Mouse (Mus musculus) hindbrain, postnatal 0 days (tissue): ENCODE results near the gene Epha3. TPM values are rescaled to one million over a fixed set of nuclear protein-coding genes. Genes with fewer than 3 reads are reported as not detected.

Experiments
- ATAC-seq: fragments of 200-750 bp; cut with Nextera tagmentation; 2 replicates; pipeline ENCODE4 v1.8.0; 2017; ENCODE audit warnings: mild to moderate bottlenecking, moderate TSS enrichment, moderate library complexity
- DNase-seq: peaks from one replicate; pipeline ENCODE4 v3.0.0-alpha.2; 2015; ENCODE audit warnings: low spot score
- H3K27ac ChIP-seq: fragments of 300-500 bp; sonication (generic); 2 replicates; pipeline ENCODE4 v1.5.1; 2014; ENCODE audit warnings: mild to moderate bottlenecking
- H3K27me3 ChIP-seq: fragments of 300-500 bp; sonication (generic); 2 replicates; pipeline ENCODE4 v1.6.1; 2014; ENCODE audit warnings: low read length, mixed read lengths; ENCODE audit not compliant: insufficient read depth
- H3K36me3 ChIP-seq: fragments of 300-500 bp; sonication (generic); 2 replicates; pipeline ENCODE4 v1.6.1; 2014; ENCODE audit warnings: low read length, mixed read lengths; ENCODE audit not compliant: insufficient read depth
- H3K4me1 ChIP-seq: fragments of 300-500 bp; sonication (generic); 2 replicates; pipeline ENCODE4 v1.6.1; 2014; ENCODE audit warnings: antibody characterized with exemption, low read length, mixed read lengths; ENCODE audit not compliant: insufficient read depth
- H3K4me2 ChIP-seq: fragments of 300-500 bp; sonication (generic); 2 replicates; pipeline ENCODE4 v1.6.1; 2014; ENCODE audit warnings: low read depth, mild to moderate bottlenecking, low read length, moderate library complexity, mixed read lengths
- H3K4me3 ChIP-seq: fragments of 300-500 bp; sonication (generic); 2 replicates; pipeline ENCODE4 v1.5.1; 2014; ENCODE audit warnings: low read length
- H3K9ac ChIP-seq: fragments of 300-500 bp; sonication (generic); replicated peaks from 2 replicates; pipeline ENCODE4 v1.6.1; 2014; ENCODE audit warnings: mild to moderate bottlenecking, low read length, moderate library complexity, mixed read lengths
- H3K9me3 ChIP-seq: fragments of 300-500 bp; sonication (generic); 2 replicates; pipeline ENCODE4 v1.6.1; 2016; ENCODE audit warnings: low read length, mixed read lengths
- CTCF ChIP-seq: IDR thresholded peaks from 2 replicates; pipeline ENCODE4 v1.5.1; 2016; ENCODE audit warnings: antibody characterized with exemption, control low read depth, low read depth
- WGBS: fragments of 180-500 bp; shearing (Covaris S2); extraction: QIAGEN DNeasy Blood & Tissue Kit; methylation state at CpG from one replicate; pipeline ENCODE4 v1.1.7; 2014; 5-methylcytosine and 5-hydroxymethylcytosine counted together
- polyA plus RNA-seq: library from polyadenylated mRNA; unstranded; fragments of >200 nt; fragmentation: Nextera tagmentation; extraction: Ambion mirVana; gene quantifications from 2 replicates; pipeline ENCODE4 v1.2.1, GENCODE M21; 2015
- total RNA-seq: library from RNA; depleted of rRNA; stranded (reverse); fragments of >200 nt; gene quantifications from 2 replicates; pipeline ENCODE4 v1.2.3, GENCODE M21; 2014

Epha3 gene
- total and polyA plus RNA-seq, 2 experiments from 2014 or later, result 11.3 to 23.3 TPM

DNA sequence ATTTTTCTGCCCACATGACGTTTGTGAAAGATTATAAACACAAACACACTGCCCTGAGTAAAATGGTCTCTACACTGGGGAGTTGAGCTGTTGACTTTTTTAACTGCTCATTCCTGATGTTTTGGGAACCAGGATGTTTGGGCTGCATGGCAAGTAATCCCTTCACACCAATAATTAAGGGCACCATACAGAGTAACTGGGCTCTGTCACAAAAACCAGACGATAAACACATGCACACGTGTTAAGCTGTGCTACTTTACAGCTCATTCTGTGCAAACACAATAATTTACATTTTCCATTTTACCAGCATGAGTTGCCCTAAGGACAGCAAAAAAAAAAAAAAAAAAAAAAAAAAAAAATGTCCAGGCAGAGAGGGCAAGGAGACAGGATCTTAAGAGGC is 263.7 kb downstream of the Epha3 start:
- H3K9me3 ChIP-seq, result no peaks in the 10 kb centered on the region
- no peak for TF ChIP-seq CTCF
- ATAC-seq, result no peak
- DNase-seq, result no peak
- H3K4me1 ChIP-seq, result no peaks in the 10 kb centered on the region
- no peak overlapping the region for H3K4me2 ChIP-seq
- H3K36me3 ChIP-seq, result no peaks in the 10 kb centered on the region
- no peak overlapping the region for H3K27ac ChIP-seq
- no peak overlapping the region for H3K9ac ChIP-seq
- no peaks in the 10 kb centered on the region for H3K27me3 ChIP-seq
- 35% methylated on average over 3 of the region's 3 CpGs for WGBS
- no peak overlapping the region for H3K4me3 ChIP-seq

DNA sequence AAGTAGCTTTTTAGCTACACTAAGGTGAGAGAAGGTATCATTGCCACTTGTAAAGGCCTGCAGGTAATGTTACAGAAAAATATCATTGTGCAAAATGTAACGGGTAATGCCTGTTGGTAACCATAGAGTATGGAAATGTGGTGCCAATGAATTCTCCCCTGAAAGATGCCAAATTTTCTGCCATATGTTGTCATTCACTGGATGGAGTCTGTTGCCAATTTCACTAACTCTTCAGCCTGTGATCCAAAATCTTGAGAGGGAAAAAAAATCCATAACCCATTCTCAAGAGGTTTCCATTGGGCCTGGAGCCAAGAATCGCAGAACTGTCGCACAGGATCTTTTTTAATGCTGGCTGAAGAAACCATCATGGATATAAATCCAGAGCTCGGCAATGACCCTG is 269.3 kb downstream of the Epha3 start:
- Histone ChIP-seq H3K36me3 (no peaks in the 10 kb centered on the region), H3K27me3 (no peaks in the 10 kb centered on the region), H3K4me1 (no peaks in the 10 kb centered on the region), H3K4me2 (no peak overlapping the region), H3K4me3 (no peak overlapping the region), H3K9ac (no peak overlapping the region), H3K9me3 (no peaks in the 10 kb centered on the region), H3K27ac (no peak overlapping the region)
- no peak for TF ChIP-seq CTCF
- DNase-seq (peak; percentile 56), ATAC-seq (no peak)
- WGBS, result 46% methylated on average over 4 of the region's 4 CpGs

DNA sequence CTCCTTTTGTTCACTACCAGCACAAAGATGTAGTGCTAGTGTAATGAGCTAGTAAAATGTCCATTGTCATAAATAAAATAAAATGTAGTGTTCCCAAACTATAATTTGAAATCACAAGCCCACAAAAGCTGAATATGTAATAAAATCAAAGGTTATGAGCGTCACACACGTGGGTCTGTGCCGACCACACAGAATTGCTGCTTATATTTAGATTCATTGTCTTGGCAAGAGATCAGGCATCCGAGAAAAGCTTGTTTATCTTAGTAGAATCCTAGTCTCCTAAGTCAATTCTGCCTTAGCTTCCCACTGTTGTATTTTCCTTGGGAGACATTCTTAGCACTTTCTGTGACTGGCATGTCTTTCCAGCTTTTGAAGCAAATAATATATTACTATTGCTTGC is 294.2 kb downstream of the Epha3 start:
- WGBS, result 75% methylated on average over 4 of the region's 4 CpGs
- no peak for ATAC-seq

DNA sequence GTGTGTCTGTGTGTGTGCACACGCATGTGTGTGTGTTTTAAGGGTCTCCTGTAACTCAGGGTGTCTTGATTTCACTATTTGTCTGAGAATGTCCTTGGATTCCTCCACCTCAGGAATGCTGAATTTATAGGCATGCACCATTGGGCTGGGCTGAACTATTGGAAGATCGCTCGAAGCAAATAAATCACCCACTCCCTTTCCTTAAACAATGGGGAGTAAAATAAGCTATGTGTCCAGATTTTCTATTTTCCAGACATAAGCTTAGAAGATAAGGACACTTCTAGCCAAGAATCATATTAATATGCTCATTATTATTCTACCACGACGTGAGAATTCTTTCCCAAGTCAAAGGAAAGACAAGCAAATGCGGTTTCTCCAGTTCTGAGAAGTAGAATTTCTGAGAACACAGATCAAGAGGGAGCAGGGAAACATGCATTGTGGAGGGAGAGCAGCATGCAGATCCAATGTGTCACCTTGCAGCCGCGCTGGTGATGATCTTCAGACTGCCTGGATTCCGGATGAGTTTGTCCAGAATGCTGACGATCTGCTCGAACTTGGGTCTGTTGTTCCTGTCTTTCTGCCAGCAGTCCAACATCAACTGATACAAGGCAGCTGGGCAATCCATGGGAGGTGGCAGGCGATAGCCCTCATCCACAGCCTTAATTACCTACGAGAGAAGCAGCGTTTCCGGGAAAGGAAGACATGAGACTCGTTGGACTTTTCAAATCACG is 297.7 kb downstream of the Epha3 start:
- H3K4me2 ChIP-seq, result no peak overlapping the region
- 74% methylated on average over 17 of the region's 17 CpGs for WGBS
- H3K27me3 ChIP-seq, result no peaks in the 10 kb centered on the region
- H3K4me1 ChIP-seq, result no peaks in the 10 kb centered on the region
- peak overlapping the region; percentile 32; the same call in 1 of the 2 replicates for H3K27ac ChIP-seq
- DNase-seq, result peak; percentile 54
- H3K4me3 ChIP-seq, result no peak overlapping the region
- no peak for TF ChIP-seq CTCF
- no peak overlapping the region for H3K9ac ChIP-seq
- H3K36me3 ChIP-seq, result no peaks in the 10 kb centered on the region
- no peaks in the 10 kb centered on the region for H3K9me3 ChIP-seq
- no peak for ATAC-seq

More for the DNA sequence above, 294.2 kb downstream of the Epha3 start:
- no peaks in the 10 kb centered on the region for H3K36me3 ChIP-seq
- H3K4me3 ChIP-seq, result no peak overlapping the region
- DNase-seq, result no peak
- no peaks in the 10 kb centered on the region for H3K27me3 ChIP-seq
- H3K9me3 ChIP-seq, result no peaks in the 10 kb centered on the region
- H3K4me1 ChIP-seq, result no peaks in the 10 kb centered on the region
- H3K27ac ChIP-seq, result no peak overlapping the region
- H3K4me2 ChIP-seq, result no peak overlapping the region
- H3K9ac ChIP-seq, result no peak overlapping the region
- no peak for TF ChIP-seq CTCF

DNA sequence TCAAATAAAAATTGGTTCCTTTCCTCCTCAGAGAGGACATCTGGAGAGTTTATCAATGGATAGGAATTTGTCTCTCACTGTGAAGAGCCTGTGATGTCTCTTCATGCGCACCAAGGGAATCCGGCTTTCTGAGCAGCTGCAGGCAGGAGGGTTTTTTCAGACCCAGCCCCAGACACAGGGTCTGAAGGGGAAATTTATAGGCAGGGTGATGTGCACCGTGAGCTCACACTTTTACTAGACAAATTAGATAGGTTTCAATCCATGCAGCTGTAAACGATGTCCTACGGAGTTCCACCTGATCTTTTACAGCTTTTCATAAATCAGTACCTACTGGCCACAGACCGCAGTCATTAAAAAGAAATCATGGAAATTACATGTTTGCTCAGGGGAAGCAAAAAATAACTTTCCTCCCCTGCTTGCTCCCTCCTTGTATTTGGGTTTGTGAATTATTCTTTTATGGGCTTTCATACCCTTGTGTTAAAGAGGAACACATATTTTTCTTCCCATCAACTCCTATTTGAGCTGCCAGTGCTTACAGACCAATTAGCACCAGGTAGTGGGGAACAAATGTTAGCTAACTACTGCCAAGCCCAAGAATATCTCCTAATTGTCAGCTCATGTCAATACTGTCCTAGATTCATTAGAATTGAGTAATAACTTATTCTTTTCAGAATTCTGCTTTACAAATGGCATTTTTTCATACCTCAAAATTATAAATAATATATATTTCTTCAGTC is 307.4 kb downstream of the Epha3 start:
- 51% methylated on average over 6 of the region's 6 CpGs for WGBS
- no peak for ATAC-seq

DNA sequence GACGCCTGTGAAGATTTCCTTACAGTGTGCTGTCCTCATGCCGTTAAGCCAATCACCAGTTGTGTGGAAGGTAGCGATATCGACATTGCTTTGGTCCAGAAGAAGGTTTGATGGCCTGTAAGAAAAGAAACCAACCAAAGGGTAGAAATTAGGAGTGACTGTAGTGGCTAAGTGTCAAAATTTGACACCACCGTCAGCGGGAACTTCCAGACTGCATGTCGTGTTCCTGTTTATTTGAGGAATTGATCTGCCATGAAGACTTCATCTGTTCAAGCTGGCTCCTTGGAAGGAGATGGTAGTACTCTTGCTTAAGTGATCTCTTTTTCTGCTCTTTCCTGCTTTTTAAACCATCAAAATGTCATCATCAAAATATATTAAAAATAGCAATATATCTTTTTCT is 311.4 kb downstream of the Epha3 start:
- 80% methylated on average over 7 of the region's 7 CpGs for WGBS
- ATAC-seq (peak; percentile 49; the same call in 1 of the 2 replicates), DNase-seq (peak; percentile 40)
- Histone ChIP-seq H3K9ac (no peak overlapping the region), H3K27me3 (no peaks in the 10 kb centered on the region), H3K4me2 (no peak overlapping the region), H3K9me3 (no peaks in the 10 kb centered on the region), H3K4me3 (no peak overlapping the region), H3K27ac (no peak overlapping the region), H3K36me3 (no peaks in the 10 kb centered on the region), H3K4me1 (no peaks in the 10 kb centered on the region)
- no peak for TF ChIP-seq CTCF

More for the DNA sequence above, 307.4 kb downstream of the Epha3 start:
- Histone ChIP-seq H3K9ac (no peak overlapping the region), H3K4me3 (no peak overlapping the region), H3K27me3 (no peaks in the 10 kb centered on the region), H3K4me2 (no peak overlapping the region), H3K9me3 (no peaks in the 10 kb centered on the region), H3K36me3 (no peaks in the 10 kb centered on the region), H3K4me1 (no peaks in the 10 kb centered on the region), H3K27ac (no peak overlapping the region)
- DNase-seq, result no peak
- TF ChIP-seq CTCF, result no peak

DNA sequence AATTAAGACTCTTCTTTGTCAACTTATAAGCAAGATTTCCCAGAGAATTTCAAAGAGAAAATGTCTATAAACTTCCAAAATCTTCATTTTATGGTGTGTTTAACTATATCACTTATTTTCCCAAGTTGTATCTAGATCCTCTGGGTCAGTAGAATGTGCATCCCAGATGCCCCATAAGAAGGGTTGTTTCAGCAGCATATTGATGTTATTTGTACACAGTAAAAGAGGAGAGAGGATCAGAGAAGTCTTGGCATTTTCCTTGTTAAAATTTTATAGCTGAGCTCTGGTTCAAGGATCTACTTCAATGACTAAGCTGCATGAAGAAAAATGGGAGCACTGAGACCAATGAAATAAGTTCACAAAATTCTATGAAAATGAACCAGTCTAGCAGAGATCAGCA is 324.5 kb downstream of the Epha3 start:
- H3K4me1 ChIP-seq, result no peaks in the 10 kb centered on the region
- no peak overlapping the region for H3K27ac ChIP-seq
- H3K36me3 ChIP-seq, result no peaks in the 10 kb centered on the region
- DNase-seq (no peak), ATAC-seq (no peak)
- no peak for TF ChIP-seq CTCF
- H3K4me3 ChIP-seq, result no peak overlapping the region
- no peak overlapping the region for H3K9ac ChIP-seq
- H3K27me3 ChIP-seq, result no peaks in the 10 kb centered on the region
- H3K9me3 ChIP-seq, result no peaks in the 10 kb centered on the region
- no peak overlapping the region for H3K4me2 ChIP-seq
